Mouse (Mus musculus) A20 (cell line): ENCODE results near the gene Tada1.

Experiments
- DNase-seq: peaks from one replicate; pipeline ENCODE4 v3.0.0-alpha.2; 2011; ENCODE audit warnings: low read depth, low spot score

The Tada1 gene

GRCm38 (mm10) chr1:166379013-166379629 is at the start of gene Tada1:
Gene Tada1 (plus strand): TSS chr1:166379097.
- peak; percentile 92 for DNase-seq

DNA sequence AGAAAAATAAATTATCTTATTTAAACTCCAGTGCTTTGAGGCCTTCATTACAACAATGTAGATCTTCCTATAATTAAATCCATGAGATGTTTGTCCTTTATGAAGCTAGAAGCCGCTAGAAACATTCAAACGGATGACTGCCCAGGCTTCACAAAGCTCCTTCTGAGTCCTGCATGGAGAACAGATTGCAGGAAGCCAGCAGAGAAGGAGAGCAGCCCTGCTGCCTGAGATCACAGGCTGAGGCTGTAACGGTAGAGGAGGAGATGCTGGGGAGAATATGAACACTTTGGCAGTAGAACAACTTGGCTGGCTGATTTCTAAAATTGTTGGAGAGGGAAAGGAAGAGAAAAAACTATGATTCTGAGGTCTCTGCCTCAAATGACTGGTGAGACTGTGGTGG is 48.1 kb upstream of the Tada1 start:
- DNase-seq: no peak

DNA sequence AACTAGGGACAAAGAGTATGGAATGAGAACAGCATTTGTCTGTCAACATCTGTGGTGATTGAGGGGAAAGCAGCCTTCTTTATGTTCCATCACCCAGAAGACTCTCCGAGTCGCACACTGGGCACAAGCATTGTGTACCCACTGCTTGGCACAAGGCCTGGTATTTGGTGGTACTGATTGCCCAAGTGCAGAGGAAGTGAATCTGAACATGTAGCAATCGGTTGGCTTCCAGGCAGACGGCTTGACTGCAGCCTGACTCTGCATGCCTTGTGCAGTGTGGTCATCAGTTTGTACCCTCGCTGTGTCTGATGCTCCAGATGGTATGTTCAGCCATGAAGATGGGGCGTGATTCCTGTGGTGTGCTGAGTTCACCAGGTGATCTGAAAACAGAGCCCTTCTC is 39.8 kb upstream of the Tada1 start:
- DNase-seq: peak; percentile 15

GRCm38 (mm10) chr1:166342060-166342459 is 36.8 kb upstream of the Tada1 start:
- no peak for DNase-seq

GRCm38 (mm10) chr1:166342539-166342938 is 36.4 kb upstream of the Tada1 start:
- no peak for DNase-seq

DNA sequence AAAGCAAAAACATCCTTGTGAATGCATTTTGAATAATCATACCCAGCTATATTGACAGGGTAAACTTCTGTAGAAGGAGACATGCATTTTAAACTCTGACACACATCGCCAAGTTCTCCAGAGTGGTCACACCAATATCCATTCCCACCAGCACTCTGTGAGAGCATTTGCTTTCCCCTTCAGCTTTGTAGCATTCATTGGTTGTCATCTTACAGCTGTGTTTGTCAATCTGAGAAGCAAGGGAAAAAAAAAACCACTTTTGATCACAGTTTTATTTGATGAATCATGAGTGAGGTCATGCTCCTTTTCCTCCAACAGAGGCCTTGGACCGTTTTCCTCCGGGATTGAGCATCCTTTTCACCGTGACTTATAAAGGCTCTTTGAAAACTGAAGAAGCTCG is 35.3 kb upstream of the Tada1 start:
- no peak for DNase-seq

DNA sequence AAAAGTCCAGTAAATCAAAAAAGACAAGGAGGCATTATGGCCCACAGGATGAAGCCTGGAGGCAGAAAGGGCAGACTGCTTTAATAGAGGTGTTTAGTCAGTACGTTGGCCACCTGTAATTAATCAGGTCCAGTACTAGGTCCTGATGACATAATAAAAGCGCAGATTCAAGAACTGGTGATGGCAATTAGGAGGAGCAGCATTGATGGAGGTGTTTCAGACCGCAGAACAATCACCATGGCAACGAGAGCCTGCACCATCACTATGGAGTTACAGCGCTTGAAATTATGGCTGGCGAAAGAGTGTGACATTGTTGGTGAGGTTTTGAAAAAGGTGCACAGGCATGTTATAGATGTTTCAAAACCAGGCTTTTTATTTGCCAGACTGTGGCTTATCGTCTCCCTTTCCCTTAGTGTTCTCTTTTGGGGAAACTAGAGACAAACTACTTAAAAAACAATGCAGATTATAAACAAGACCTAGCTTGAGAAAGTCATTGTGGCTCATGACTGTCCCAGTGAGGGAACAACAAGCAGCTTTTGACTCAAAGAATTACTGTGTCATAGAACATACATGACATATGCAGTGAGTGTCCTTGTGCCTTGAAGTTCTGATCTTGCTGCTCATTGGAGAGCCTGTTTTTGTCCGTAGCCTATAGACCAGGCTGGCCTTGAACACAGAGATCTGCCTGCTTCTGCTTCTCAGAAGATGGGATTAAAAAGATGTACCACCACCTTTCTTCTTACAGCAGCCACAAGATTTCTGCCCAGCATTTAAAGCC is 34.4 kb upstream of the Tada1 start:
- DNase-seq: no peak

DNA sequence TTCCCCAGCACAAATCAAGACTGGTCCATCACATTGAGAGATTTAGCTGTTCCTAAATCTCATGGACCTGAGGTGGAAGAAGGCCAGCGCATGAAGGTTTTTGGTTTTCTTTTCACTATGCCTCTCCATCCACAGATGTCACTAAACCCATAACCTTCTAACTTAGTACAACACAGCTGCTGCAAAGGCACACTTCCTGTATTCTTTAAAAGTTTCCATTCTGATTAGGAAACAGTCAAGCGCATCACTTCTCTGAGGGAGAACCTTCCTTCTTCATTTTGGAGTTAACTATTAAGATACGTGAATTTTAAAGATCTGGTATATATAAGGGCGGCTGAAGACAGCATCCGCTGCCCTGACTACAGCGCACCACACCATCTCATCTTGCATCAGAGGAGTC is 33.3 kb upstream of the Tada1 start:
- DNase-seq: peak; percentile 62

- DNase-seq: no peak
Observed at GRCm38 (mm10) chr1:166346906-166347305, 32.0 kb upstream of the Tada1 start.

DNA sequence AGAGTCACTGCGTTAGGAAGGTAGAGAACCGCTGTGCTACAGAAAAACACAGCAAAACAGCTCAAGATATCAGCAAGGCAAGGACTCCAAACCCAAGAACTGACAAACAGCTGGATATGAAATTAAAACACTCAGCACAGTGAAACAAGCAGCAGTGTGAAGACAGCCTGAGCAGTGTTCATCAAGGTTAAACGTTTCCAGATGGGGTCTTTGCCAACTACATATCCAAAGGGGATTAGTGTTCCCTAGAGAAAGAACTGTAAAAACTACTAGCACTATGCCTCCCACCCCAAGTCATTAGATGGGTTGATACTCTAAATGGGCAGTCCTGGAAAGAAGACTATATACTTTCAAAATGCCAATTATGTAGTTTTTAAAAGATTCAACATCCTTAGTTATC is 29.6 kb upstream of the Tada1 start:
- no peak for DNase-seq

- DNase-seq: no peak
Observed at GRCm38 (mm10) chr1:166349751-166350150, 29.1 kb upstream of the Tada1 start.

DNA sequence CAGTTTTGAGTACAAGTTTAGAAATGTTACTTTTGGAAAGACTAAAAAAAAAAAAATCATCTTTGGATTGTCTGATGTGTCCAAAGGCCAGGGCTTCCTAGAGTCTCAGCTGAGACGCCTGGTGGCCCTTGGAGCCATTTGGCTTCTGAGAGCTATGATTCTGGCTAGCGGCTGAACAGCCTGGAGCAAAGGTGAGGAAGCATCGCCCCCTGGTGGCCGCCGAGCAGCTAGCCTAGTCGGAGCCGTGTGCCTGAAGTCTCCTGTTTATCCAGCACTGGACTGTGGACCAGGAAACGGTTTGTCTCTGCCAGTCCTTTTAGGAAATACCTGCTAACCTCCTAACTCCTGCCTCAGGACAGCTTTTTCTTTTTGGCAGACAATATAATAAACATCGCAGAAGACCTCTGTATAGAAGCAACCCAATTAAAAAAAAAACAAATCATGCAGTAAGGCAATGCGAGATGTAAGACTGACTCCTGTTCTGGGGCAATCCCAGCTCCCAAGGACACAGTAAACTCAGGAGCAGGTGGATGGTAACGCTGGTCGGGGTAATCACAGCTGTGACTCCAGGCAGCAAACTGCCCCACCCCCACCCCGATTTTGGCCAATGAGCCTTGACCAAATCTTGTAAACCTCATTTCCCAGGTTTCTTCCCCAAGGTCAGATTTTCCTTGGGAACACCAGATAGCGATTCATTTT is 18.6 kb upstream of the Tada1 start:
- DNase-seq: peak; percentile 85

DNA sequence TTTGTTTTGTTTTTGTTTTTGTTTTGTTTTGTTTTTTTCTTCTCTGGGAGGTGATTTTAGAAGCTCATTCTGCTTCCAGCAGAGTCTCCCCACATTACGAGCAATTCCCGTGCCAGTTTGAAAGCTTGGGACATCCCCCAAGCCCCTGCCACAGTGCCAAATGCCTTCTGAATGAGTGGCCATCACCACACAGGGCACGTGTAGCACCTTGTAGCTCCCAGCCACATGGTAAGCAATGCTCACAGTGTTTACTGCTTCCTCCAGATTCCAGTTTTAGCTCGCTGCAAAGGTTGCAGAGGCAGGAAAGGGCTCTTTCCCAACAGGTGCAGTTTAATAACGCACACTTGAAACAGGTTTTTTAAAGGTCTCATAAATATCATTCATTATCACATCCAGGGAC is 18.0 kb upstream of the Tada1 start:
- peak; percentile 23 for DNase-seq

- DNase-seq: no peak
Observed at GRCm38 (mm10) chr1:166361842-166362241, 17.1 kb upstream of the Tada1 start.

DNA sequence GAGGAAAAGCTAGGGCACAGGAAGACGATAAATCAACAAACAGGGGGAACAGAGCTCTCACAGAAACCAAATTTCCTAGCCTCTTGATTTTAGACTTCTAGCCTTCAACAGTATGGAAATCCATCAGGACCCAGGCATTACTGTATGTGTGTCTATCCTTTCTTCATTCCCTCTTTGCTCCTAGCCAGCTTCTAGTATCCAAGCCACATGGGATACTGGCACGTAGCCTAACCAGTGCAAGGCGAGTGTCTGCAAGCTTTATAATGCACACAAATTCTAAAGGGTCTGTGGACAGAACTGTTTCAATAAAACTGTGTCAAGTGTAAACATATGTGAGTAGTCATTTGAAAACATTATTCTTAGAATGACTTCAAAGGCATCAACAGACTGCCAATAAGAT is 16.2 kb upstream of the Tada1 start:
- no peak for DNase-seq

DNA sequence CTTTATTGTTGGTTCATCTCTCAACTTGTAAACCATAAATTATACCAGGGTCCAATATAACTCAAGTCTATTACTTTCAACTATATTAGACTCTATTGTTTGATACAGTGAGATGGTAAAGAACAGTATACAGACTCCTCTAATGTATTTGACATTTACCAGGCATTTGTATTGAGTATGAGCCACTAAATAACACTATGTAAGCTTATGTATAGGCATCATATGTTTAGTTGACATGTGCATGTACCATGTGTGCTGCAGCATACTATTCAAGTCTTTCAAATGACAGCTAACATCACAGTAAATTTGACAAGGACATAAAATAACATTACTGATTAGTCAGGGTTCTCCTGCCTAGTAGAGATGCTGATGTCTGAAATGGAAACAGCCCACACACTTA is 15.8 kb upstream of the Tada1 start:
- DNase-seq: no peak

DNA sequence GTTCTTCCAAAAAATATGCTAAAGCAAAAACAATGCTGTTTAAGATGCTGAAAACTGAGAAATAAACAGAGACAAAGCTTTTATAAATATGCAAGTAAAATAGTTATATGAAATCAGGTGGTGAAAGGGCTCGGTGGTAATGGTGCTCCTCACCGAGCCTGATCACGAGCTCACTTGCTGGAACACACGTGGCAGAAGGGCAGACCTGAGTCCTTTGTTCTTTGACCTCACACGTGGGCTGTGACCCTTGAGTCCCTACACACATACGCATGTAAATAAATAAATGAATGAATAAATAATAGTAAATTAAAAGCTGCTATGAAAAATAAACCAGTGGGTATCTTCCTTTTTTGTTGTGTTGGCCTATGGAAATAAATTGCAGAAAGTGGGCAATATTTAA is 1.7 kb upstream of the Tada1 start:
- DNase-seq: no peak

DNA sequence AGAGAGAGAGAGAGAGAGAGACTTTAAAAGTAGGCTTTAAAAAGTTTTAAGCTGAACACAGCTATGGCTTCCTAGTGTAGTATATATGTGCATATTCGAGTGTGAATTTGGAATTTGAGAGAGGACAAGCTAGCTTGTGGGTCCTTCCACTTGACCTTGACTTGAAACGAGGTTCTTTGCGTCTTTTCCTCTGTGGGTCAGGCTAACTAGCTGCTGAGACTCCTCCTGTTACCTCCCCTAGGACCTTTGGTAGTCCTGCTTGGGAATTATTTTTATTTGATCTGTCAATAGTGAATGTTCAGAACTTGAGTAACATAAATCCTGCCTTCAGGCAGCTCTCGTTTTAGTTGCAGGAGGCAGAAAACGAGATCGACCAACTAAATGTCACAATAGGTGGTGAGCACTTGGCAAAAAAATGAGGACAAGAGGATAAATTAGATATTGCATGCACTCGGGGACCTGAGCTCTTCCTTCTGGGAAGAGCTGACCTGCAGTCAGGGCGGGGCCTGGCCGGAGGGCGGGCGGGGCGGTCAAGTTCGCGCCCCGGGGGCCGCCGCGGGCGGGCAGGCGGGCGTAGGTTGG is 375 bp upstream of the Tada1 start:
- no peak for DNase-seq

DNA sequence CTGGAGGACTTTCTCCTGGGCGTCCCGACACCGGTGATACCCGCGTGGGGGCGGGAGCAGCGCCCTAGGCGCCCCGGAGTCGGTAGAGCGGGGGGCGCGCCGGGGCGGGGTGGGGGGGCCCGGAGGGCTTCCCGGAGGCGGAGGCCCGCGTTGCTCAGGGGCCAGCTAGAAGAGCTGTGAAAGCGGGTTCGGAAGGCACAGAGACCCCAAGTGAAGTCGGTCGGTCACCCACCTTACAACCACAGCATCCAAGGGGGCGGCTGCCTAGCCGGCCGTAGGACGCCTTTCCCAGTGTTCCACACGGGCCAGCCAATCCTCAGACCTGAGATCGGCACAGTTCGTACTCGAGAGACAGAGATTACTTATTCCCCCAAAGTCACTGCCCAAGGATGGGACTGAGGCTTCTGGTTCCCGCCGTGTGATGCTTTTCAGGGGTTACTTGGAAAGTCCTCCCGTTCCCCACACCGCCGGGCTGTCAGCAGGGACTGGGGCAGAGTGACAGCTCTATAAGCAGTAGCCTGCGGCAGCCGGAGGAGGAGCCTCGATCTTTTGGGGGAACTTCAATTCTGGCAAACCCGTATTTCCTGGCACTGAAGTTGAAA is 834 bp downstream of the Tada1 start:
- DNase-seq: peak; percentile 88

DNA sequence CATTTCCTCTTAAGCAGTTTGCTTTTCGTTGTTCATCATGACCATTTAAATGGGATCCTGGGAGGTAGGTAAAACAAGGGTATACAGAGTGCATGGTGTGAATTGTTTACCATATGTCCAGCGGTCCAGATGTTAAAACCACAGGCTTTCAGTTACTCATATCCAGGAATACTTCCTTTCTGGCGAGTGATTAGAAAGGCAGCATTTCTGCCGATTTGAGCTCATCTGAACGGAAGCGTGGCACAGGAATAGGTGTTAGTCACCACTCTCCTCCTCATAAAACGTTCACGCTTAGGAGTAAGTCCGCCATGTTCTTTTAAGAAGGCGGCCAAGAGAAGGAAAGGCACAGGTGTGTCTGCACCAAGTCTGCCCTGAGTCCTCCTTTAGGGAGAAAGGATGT is 2.4 kb downstream of the Tada1 start:
- DNase-seq: no peak

DNA sequence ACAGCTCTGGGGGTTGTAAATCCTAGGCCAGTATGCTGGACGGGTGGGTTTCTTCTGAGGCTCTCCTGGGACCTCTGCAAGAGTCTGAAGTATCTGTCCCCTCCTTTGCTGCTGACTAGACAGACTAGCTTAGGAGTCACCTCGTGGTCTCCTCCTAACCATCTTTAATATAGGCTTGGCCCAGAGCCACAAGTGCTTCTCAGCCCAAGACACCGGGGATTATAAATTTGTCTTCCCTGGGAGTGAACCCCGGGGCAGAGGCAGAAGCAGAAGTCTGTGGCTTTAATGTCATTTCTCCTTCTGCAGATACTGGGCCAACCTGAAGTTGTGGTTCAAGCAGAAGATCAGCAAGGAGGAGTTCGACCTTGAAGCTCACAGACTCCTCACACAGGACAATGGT is 2.9 kb downstream of the Tada1 start:
- DNase-seq: no peak

DNA sequence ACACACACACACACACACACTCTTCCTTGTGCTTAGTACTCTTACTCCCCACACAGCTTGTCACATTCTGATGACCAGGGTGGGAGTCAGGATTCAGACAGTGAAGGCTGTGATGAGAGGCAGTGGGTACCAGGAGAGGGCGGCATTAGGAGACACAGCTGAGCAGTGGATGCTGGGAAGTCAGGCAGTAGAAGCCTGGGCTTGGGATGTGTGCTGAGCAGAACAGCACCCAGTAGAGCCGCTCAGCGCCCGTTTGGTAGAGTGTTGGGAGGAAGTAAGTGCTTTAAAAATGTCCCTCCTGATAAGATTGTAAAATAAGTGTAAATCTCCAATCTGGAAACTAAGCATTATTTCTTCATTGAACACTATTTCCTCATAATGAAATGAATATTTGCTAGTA is 3.7 kb downstream of the Tada1 start:
- DNase-seq: no peak
